Mouse (Mus musculus): ENCODE results near the gene Sgms1.
"Not testable (repeated sequence)": the region's sequence is repeated elsewhere in the genome, so short reads cannot be mapped to it uniquely, and the experiment has no call there.

Gene Sgms1

DNA sequence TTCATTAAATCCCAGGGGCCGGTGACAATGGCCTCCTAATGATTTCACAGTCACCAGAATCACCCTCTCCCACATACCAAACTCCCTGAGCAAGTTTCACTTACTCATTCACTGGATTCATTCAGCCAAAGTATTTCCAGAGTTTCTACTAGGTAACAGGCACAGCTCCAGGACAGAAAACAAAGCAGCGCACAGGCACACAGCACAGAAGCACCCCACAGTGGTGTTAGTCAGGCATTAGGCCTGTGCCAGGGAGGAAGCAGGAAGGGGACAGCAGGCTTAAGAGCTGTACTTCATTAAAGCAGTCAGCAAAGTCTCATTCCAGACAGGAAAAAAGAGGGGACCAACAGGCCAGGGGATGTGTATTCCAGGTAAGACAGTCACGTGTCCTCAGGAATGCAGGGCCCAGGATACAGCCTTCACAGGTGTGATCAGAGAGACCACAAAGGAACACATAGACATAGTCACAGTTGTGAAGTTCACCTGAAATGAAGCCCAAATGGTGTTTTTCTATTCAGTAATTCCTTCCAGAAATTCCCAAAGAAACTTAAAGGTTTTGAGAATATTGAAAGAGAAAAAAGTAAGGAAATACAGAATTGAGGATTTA, 67.0 kb downstream of the Sgms1 start:
- peak; percentile 66 to 78 for DNase-seq

DNA sequence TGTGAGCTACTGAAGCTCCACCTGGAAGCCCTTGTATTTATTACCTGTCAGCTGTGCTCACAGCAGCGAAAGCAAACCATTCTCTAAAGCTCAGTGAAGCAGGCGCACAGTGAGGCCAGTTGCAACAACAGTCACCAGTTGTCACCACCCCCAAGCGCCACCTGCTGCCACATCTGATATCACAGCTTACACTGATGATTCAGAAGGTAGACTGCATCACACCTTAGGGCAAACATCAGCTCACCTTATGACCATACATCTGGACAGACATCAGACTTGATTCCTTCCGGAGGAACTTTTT, 69.2 kb downstream of the Sgms1 start:
- peak; percentile 44 to 52 for DNase-seq

DNA sequence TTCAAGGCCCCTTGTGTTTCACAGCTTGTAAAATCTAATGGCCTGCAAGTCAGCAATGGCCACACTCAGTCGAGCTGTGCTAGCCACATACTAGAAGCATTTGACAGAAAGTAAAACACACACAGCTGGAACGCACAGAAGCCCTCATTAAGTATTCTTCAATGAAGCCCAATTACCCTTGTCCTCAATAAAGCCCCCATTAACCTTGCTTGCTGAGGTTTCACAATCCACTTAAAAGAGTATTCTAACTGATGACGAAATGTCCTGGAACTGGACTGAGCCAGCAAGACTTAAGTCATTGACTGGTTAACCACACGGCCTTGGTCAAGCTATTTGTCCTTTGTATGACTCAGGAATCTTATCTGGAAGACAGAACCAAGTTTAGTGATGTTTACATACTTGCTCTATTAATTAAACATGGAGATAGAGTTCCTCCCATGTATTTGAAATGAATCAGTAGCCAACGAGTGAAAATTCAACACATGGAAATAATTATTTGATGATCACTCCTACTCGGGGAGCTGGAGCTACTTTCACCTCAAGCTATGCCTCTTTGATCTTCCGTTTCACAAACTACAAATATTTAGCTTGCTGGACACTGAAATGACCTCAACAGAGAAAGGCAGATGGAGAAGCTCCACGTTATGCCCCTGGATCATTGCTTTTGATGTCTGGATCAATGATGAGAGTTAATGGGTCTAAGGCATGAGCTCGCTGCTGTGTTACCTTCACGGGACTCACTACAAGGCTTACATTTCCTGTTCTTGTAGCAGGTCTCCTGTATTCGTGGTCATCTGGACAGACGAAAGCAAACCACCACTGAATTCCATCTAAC, 69.8 kb downstream of the Sgms1 start:
- DNase-seq = no peak

DNA sequence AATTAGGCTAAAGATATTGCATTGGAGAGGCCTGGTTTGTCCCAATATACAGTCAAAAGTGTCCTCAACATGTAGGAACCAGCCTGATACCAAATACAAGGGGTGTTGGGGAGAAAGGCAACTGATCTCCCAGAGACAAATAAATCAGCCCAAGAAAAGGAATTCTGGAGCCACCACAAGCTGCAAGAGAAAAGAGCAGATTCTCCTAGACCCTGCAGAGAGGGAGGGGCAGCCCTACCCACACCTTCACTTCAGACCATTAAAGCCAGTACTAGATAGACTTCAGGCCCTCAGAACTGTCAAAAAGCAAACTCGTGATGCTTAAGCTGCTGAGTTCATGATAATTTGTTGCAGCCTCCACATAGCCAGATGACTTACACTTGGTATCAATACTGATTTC, 70.5 kb downstream of the Sgms1 start:
- no peak for DNase-seq

DNA sequence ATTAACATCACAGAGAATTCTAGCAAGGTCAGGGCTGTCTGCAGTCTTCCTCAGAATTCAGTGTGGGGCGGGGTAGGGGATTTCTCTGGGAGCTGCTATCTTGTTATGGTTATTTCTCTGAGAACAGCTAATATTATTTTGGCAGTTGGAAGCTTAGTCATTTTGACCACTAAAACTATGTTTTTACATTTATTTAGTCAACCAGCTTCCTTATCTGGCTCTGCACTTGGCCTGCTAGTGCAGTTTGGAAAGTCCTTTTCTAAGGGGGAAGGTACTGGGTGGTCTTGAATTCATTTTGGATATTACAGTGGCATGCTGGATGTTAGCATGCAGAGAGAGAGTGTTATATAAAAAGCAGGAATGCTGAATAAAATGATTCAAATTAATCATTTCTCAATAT, 72.2 kb downstream of the Sgms1 start:
- DNase-seq = not testable (repeated sequence)

DNA sequence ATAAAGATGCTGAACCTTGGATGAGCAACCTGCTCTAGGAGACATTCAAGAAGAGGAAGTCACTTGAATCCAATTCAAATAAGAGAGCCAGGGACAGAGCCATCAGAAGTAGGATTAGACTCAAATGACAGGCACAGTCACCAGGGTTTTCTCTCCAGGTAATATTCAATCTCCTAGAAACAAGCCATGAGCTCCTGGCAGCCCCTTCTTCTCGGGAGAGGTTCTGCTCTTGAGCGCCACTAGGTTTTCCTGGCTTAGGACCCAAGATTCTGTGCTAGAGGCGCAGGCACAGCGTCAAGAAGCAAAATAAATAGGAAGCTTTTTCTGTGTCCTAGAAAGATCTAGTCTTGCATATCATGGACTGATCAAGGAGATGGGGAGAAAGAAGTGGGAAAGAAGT, 76.2 kb downstream of the Sgms1 start:
- DNase-seq = peak; percentile 34 to 37

DNA sequence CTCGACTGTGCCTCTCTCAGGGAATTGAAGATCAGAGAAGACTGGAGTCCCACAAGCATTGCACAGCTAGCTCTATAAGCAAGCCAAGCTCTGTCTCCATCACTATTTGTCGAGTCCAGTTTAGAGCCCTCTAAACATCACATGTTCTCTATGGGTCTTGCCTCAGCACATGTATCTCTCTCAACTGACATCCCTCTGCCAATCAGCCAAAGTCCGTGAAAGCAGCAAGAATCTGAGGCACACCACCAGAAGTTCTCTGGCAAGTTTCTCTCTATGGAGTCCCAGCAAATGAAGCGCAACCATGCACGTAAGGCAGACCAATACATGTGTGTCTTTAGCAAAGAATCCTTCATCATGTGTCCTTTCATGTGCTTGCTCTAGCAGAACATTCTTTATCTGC, 77.8 kb downstream of the Sgms1 start:
- no peak for DNase-seq

DNA sequence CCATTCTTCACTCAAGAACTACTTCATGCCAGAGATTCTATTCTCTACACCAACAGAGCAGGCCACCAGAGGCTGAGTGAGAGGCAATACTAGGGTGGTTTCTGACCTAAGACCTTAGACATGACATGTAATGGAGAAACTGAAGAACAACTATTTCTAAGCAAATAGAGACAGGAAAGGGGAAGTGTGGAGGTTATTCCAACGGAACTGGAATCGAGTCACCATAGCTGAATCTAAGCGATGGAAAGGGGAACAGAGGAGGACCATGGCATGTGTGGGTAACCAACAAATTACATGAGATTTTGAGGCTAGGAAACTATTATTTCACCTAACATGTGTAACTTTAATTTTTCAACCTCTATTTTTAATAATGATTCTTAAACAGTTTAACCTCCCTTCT, 78.5 kb downstream of the Sgms1 start:
- no peak for DNase-seq

DNA sequence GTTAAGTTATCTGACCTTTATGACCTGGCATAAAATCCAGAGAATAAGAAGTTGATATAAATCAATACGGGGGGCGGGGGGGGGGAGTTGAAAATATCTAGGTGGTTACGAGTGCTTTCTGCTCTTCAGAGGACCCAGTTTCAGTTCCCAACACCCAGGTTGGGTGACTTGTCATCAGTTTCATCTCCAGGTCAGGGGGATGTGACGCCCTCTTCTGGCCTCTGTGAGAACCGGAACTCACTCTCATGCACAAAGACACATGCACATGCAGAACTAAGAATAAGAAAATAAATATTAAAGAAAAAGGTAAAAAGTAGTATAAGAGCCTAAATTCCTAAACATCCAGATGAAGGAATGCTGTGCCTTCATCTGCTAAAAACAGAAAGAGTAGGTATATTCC, 79.0 kb downstream of the Sgms1 start:
- no peak for DNase-seq

DNA sequence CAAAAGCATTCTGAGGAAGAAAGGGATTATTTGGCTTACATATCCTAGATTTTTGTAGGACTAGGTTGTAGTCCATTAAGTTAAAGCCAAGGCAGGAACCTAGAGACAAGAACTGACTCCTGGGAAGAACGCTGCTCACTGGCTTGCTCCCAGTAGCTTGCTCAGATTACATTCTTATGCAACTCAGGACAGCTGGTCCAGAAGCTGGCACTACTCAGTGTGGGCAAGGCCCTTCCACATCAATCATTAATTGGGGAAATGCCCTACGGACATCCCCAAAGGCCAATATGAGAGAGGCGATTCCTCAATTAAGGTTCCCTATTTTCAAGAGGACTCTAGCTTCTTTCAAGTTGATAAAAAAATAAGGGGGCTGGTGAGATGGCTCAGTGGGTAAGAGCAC, 80.2 kb downstream of the Sgms1 start:
- DNase-seq = no peak

DNA sequence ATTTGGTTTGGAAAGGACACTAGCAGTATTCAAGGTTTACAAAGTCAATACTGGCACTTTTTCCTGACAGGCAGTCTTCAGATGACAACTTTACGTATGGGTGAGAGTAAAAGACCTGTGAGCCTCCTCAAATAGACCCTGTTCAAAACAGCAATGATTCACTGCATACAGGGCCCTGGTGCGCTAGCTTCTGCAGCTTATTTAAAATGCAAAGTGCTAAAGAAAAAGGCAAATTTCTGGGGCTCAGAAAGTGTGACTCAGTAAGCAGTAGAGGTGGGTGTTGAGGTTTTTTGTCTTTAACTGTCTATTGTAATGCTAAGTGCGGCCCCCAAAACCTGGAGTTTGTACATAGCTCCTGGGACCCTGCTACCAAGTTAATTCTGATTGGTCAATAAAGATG, 81.2 kb downstream of the Sgms1 start:
- DNase-seq = no peak

DNA sequence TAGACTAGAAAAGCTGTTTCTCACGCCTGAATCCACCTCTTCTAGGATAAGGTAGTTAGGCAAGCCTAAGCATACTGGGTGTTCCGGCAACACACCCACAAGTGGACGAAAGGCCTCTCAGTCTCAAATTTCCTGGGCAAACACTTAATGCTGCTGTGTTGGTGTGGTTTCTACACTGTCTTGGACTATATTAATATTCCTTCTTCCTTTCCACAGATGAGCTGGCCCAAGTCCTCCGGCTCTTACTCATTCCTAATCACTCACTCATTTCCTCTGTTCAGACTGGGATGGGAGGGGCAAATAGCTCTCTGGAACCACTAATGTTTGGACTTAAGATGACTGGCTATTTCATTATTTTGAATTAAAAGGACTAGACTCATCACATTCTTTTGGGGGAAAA, 84.6 kb downstream of the Sgms1 start:
- no peak for DNase-seq

DNA sequence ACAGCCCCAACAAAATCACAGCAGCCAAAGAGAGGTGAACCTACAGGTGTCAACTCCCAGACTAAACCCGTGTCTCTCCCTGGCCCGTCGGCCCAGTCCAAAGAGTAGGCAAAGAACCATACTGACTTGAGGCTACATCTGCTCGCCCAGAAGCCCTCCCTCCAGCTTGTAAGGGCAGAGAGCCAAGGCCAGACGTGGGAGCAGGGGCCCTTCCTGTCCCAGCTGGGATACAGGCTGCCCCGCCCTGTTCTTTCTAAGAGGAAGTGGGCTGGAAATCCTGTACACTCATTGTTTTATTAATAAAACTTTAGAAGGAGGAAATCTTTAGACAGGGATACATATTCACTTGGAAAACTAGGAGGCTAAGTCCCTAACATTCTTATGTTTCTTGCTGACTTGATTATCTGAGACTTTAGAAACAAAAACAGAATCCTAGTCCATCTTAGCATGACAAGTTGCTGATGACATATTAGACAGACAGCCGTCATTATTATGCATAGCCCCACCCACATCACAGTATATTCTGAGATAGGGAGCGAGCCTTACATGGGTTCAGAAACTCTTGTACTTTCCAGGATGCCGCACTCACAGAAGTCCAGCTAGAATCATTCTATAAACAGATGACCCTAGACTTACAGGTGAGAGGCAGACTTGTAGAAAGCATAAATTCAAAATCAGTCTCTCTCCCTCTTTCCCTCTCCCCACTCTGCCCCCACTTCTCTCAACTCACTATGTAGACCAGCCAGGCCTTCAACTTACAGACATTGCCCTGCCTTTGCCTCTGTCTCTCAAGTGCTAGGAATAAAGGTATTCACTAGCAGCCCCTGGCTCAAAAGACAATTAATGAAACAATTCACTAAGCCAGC, 85.3 kb downstream of the Sgms1 start:
- no peak for DNase-seq

DNA sequence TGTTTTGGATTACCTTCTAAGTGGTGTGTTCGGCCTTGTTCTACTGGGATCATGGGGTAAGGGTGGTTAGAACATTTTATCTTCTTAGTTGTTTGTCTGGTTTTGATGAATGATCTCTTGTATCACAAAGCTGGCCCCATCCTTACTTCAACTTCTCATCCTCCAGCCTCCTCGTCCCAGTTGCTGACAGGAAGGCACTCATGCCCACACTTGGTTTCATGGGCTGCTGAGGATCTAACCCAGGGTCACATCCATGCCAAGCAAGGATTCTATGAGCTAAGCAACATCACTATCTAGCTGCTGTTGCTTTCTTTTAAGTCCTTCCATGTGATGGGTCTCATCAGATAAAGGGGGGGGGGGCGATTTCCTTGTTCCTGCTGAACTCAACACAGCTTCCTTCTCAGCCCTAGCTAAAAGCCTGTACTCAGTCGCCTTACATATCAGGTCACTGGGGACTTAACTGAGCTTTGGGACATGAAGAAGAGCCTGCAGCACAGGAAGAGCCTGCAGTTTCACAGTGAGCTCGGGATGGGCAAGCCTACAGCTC, 86.6 kb downstream of the Sgms1 start:
- no peak for DNase-seq

DNA sequence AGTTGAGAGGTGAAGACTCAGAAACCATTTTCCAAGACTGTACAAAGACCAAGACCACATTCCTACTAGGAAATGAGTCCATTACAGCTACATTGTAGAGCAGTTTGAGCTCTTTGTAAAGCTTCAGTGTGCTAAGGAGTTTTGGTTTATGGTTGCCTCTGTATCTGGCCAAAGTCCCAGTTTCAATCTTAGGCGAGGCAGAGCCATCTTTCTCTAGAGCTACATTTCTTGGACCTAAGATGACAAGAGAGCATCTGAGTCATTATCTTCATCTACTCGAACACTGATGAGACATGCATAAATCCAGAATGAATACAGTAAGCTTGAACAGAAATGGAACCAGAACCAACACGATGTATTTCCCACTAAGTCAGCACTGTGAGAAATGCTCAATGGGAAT, 87.9 kb downstream of the Sgms1 start:
- no peak for DNase-seq

DNA sequence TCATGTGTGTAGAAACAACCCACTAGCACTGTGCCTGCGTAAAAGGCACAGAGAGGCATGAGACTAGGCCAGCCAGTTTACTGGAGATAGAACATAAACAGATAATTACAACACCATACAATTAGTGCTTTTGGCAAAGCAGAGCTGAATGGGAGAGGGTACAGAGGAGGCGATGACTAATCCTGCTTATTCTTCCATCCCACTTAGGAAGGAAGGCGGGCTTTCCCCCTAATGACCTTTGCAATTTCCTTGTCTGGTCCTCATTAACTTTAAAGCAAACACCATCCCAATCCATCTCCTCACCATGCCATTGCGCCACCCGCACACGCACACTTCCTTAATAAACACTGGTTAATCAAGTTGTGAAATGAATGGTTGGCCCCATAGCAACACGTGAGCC, 91.3 kb downstream of the Sgms1 start:
- no peak for DNase-seq

DNA sequence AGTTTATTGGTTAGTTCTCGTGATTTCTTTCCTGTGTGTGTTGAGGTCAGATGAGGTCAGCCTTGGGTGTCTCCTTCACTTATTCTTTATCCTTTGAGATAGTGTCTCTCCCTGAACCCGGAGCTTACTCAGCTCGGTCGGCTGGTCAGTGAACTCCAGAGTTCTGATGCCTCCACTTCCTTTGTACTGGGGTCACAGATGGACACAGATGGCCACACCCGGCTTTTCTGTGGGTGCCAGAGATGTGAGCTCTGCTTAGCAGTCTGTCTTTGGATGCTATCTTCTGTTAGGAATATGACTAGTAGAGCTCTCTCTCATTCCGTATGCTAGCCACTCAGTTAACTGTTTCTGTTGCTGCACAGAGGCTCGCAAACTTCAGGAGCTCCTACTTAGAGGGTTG, 92.7 kb downstream of the Sgms1 start:
- DNase-seq = peak in 1 of 2 experiments; percentile 29

DNA sequence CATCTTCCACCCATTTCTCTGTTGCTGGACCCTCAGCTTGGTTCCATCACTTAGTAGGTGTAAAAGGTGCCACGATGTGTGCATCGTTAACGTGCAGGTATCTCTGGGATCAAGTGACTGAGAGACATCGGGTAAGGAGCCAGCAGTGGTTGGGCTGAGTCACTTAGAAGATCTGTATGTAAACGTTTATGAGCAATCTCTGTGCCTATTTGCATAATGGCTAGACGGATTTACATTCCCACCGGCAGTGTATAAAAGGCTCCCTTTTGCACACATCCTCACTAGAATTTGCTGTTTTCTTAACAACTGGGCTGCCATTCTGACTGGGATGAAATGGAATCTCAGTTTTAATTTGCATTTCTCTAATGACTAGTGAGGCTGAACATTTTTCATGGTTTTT, 93.9 kb downstream of the Sgms1 start:
- no peak for DNase-seq

DNA sequence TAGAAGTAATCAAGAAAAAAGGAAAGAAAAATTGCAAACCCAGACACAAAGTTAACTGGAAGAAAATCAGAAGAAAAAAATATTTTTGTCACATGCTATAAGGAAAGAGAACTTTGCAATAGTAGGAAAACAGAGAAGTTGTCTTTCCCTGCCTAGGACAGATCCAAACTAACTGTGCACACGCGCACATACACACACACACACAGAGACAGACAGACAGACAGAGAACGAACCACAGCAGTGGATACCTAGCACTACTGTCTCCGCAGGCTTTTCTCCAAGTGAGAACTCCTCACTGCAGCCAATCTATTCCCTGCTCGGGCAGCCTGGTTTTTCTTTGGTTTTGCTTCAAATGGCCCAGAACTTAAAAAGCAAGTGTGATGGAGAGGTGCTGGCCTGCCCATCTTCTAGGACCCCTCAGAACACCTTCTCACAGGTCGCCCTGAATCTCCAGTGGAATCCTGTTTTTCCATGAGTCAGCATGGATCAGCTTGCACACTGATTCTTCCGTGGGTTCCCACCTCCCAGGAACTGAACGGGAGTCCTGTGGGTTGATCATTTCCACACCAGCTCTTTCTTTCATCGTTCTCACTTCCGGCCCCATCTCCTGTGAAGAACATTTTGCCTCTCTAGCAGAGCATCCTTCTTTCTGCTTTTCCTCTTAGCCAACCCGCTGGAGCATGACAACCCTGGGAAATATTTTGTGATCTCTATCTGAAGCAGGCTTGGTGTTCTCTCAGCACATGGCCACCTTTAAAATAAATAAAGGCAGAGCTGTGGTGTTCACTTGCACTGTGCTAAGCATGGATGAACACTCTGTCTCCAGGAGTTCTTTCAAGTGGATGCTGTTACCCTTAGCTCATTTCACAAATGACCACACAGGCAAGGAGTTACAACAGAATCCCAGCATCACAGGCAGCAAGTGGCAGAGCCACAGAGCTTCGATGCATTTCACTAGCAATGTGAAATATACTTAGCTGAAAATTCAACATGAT, 96.4 kb downstream of the Sgms1 start:
- no peak for DNase-seq

DNA sequence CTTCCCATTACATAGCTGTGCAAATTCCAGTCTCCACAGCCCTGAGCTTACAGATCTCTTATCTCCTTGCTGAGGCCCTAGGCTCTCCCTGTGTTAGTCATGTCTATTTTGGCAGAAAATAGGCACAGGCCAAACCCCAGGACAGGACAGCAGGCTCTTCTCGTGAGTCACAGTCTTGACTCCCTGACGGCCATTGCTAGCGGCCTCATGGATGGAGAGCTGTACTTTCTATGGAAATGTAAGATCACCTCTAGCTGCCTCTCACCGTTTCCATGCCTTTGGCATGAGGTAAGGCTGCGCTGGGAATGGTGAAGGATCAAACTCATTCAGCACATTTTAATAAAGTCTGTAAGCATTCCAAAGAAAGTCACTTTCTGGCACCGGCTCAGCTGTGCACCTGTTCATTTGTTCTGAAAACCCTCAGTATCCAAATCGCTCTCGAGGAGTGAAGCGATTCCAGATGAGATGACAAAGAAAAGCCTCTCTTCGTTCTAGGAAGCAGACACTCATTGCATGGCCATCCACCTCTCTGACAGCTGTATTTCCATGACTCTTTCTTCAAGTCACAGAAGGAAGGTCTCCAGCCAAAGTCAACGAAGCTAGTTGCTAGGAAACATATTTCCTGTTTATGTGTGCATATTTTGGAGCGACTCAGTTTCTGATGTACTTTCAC, 97.3 kb downstream of the Sgms1 start:
- DNase-seq = peak; percentile 58 to 63

DNA sequence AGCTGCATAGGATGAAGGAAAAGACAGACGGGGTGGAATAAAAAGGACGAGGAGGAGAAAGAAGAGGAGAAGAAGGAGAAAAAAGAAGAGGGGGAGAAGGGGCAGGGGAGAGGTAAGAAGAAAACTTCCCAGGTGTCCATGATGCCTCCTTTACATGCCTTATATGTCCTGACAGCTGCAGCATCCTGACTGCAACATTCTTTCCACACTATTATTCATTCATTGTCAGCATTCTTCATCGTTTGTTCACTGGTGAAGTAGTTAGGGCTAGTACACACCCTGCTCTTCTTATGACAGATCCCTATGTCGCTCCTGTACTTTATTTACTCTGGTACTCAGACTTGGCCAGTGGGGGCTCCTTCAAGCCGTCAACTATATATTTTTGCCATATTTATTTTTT, 98.4 kb downstream of the Sgms1 start:
- no peak for DNase-seq

DNA sequence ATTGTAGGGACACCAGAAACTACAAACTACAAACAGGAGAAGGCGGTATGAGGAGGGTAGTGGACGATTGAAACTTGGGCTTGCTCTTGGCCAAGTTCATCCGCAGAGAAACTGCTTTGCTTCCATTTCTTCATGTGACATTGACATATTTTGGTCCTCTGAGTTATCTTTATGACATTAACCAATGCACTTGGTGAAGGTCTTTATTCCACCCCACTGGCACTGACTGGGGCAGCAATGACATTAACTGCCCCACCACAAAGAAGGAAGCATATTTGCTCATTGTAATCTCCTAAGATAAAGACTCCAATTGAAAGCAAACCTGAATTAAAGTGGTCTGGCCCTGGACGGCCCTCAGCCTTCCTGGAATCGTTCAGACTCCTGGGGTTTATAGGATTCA, 100.6 kb downstream of the Sgms1 start:
- DNase-seq = no peak

Data from cerebellum, adult 18-20 months (tissue).